Mouse (Mus musculus) liver, embryonic 13.5 days (tissue): ENCODE measurements at regions not wholly inside any gene's neighbourhood (a gene's known extent, or its start where the extent isn't known, plus 50 kb on each side); places are given as distances from the start of the nearest gene placed in this dataset.

Experiments
- ATAC-seq: fragments of 200-750 bp; cut with Nextera tagmentation; 2 replicates; pipeline ENCODE4 v1.8.0; 2017; ENCODE audit warnings: low read depth, mild to moderate bottlenecking, moderate number of reproducible peaks, moderate library complexity
- DNase-seq: peaks from one replicate; pipeline ENCODE4 v3.0.0; 2022
- H3K27ac ChIP-seq: fragments of 300-500 bp; sonication (generic); 2 replicates; pipeline ENCODE4 v1.5.1; 2015; ENCODE audit warnings: moderate library complexity, mild to moderate bottlenecking, inconsistent platforms
- H3K27me3 ChIP-seq: fragments of 300-500 bp; sonication (generic); 2 replicates; pipeline ENCODE4 v1.6.1; 2015; ENCODE audit warnings: mild to moderate bottlenecking, inconsistent platforms
- H3K36me3 ChIP-seq: fragments of 300-500 bp; sonication (generic); 2 replicates; pipeline ENCODE4 v1.6.1; 2015; ENCODE audit warnings: mild to moderate bottlenecking, inconsistent platforms
- H3K4me1 ChIP-seq: fragments of 300-500 bp; sonication (generic); replicated peaks from 2 replicates; pipeline ENCODE4 v1.6.1; 2015; ENCODE audit warnings: inconsistent platforms
- H3K4me2 ChIP-seq: fragments of 300-500 bp; sonication (generic); 2 replicates; pipeline ENCODE4 v1.6.1; 2015; ENCODE audit warnings: inconsistent platforms, mild to moderate bottlenecking, moderate library complexity
- H3K4me3 ChIP-seq: fragments of 300-500 bp; sonication (generic); replicated peaks from 2 replicates; pipeline ENCODE4 v1.5.1; 2015; ENCODE audit warnings: mild to moderate bottlenecking, inconsistent platforms
- H3K9ac ChIP-seq: fragments of 300-500 bp; sonication (generic); 2 replicates; pipeline ENCODE4 v1.6.1; 2015; ENCODE audit warnings: mild to moderate bottlenecking, inconsistent platforms
- H3K9me3 ChIP-seq: fragments of 300-500 bp; sonication (generic); replicated peaks from 2 replicates; pipeline ENCODE4 v1.6.1; 2016; ENCODE audit warnings: inconsistent platforms
- WGBS: fragments of 180-500 bp; shearing (Covaris S2); methylation state at CpG from one replicate; pipeline ENCODE4 v1.1.7; 2015; ENCODE audit not compliant: insufficient replicate concordance; 5-methylcytosine and 5-hydroxymethylcytosine counted together

GRCm38 (mm10) chr3:151893421-151894235, 56.2 kb upstream of the Ptgfr start:
- Histone ChIP-seq H3K36me3 (no peaks in the 10 kb centered on the region), H3K27ac (no peak overlapping the region), H3K4me2 (no peak overlapping the region), H3K4me1 (no peaks in the 10 kb centered on the region), H3K9ac (no peak overlapping the region), H3K27me3 (no peaks in the 10 kb centered on the region), H3K9me3 (no peaks in the 10 kb centered on the region), H3K4me3 (no peak overlapping the region)
- DNase-seq (no peak), ATAC-seq (no peak)
- 64% methylated on average over 11 of the region's 11 CpGs for WGBS

- no peak for DNase-seq
- no peaks in the 10 kb centered on the region for H3K36me3 ChIP-seq
- no peak for ATAC-seq
- no peaks in the 10 kb centered on the region for H3K27me3 ChIP-seq
- H3K27ac ChIP-seq: no peak overlapping the region
- H3K4me1 ChIP-seq: no peaks in the 10 kb centered on the region
- H3K4me3 ChIP-seq: no peak overlapping the region
- no peak overlapping the region for H3K9ac ChIP-seq
- H3K9me3 ChIP-seq: no peaks in the 10 kb centered on the region
- 40% methylated on average over 6 of the region's 6 CpGs for WGBS
- H3K4me2 ChIP-seq: no peak overlapping the region
Measured at GRCm38 (mm10) chr3:151891760-151892253, 54.4 kb upstream of the Ptgfr start.

- WGBS: 54% methylated on average over 3 of the region's 3 CpGs
- no peak for ATAC-seq
- H3K9me3 ChIP-seq: no peaks in the 10 kb centered on the region
- H3K4me3 ChIP-seq: no peak overlapping the region
- no peak overlapping the region for H3K4me2 ChIP-seq
- H3K27ac ChIP-seq: no peak overlapping the region
- H3K4me1 ChIP-seq: no peaks in the 10 kb centered on the region
- H3K27me3 ChIP-seq: no peaks in the 10 kb centered on the region
- DNase-seq: no peak
- no peak overlapping the region for H3K9ac ChIP-seq
- no peaks in the 10 kb centered on the region for H3K36me3 ChIP-seq
Measured at GRCm38 (mm10) chr3:151891336-151891735, 53.9 kb upstream of the Ptgfr start.

- ATAC-seq (no peak), DNase-seq (no peak)
Measured at GRCm38 (mm10) chr3:151889738-151890137, 52.3 kb upstream of the Ptgfr start.

More at GRCm38 (mm10) chr3:151889738-151890137, 52.3 kb upstream of the Ptgfr start:
- 68% methylated on average over 8 of the region's 8 CpGs for WGBS
- no peaks in the 10 kb centered on the region for H3K27me3 ChIP-seq
- H3K9ac ChIP-seq: no peak overlapping the region
- H3K27ac ChIP-seq: no peak overlapping the region
- no peak overlapping the region for H3K4me3 ChIP-seq
- H3K36me3 ChIP-seq: no peaks in the 10 kb centered on the region
- no peaks in the 10 kb centered on the region for H3K9me3 ChIP-seq
- no peaks in the 10 kb centered on the region for H3K4me1 ChIP-seq
- no peak overlapping the region for H3K4me2 ChIP-seq
